Mouse (Mus musculus): ENCODE results near the gene 1190005I06Rik. TPM values are rescaled to one million over a fixed set of nuclear protein-coding genes. Genes with fewer than 3 reads are reported as not detected.
A peak's percentile ranks its signal among the peaks of the same experiment; 100 is the strongest.
"Not testable (repeated sequence)": the region's sequence is repeated elsewhere in the genome, so short reads cannot be mapped to it uniquely, and the experiment has no call there.

Gene 1190005I06Rik
- polyA plus RNA-seq, 1 experiment from 2014 or later, result 3.4 TPM

GRCm38 (mm10) chr8:120685591-120685990 is 38.2 kb upstream of the 1190005I06Rik start:
- H3K9me3 ChIP-seq (replicated peaks; ENCODE audit: control insufficient read depth, low read length), result no peaks in the 10 kb centered on the region
- no peak for ATAC-seq (replicated peaks; ENCODE audit: insufficient number of reproducible peaks, low FRiP score, low TSS enrichment, low read depth)
- no peak for DNase-seq (ENCODE audit: low spot score)
- peaks cover 2% of the 10 kb centered on the region; the same call in 1 of the 2 replicates for H3K4me1 ChIP-seq (ENCODE audit: control insufficient read depth, insufficient read depth, low read length)
- 79% methylated on average over 8 of the region's 8 CpGs for WGBS
- H3K4me3 ChIP-seq (ENCODE audit: low read depth, low read length), result no peak overlapping the region
- H3K36me3 ChIP-seq (replicated peaks; ENCODE audit: control insufficient read depth, insufficient read depth, low read depth, low read length), result no peaks in the 10 kb centered on the region
- H3K4me2 ChIP-seq (ENCODE audit: low read depth, low read length), result no peak overlapping the region
- no peaks in the 10 kb centered on the region for H3K27me3 ChIP-seq (ENCODE audit: control insufficient read depth, insufficient read depth, low read length)
- no peak overlapping the region for H3K9ac ChIP-seq (replicated peaks; ENCODE audit: low read length)
- no peak overlapping the region for H3K27ac ChIP-seq (replicated peaks; ENCODE audit: low read depth, low read length)

DNA sequence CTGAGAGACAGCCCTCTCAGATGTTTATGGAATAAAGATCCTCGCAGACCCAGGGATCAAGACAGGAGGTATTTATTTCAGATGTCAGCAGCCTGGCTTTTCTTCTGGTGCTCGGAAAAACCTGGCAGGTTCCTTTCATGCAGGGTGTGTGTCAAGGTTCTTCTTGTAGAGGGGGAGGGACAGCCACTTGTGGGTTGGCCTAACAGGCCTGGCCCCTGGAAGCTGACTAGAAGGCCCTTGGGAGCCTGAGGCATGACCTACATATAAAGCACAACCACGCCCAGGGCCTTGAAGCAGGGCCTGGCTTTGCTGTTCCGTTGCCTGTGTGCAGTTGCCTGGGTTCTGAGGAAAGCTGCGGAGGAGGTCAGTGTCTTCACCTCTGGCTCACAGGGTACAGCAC is 37.7 kb upstream of the 1190005I06Rik start:
- 54% methylated on average over 5 of the region's 5 CpGs for WGBS
- DNase-seq (ENCODE audit: low spot score) (no peak), ATAC-seq (replicated peaks; ENCODE audit: insufficient number of reproducible peaks, low FRiP score, low TSS enrichment, low read depth) (no peak)

GRCm38 (mm10) chr8:120684082-120684481 is 36.6 kb upstream of the 1190005I06Rik start:
- ATAC-seq (replicated peaks; ENCODE audit: insufficient number of reproducible peaks, low FRiP score, low TSS enrichment, low read depth), result no peak
- H3K9ac ChIP-seq (replicated peaks; ENCODE audit: low read length), result no peak overlapping the region

More for the DNA sequence above, 37.7 kb upstream of the 1190005I06Rik start:
- Histone ChIP-seq H3K4me3 (ENCODE audit: low read depth, low read length) (no peak overlapping the region), H3K27ac (replicated peaks; ENCODE audit: low read depth, low read length) (no peak overlapping the region), H3K4me2 (ENCODE audit: low read depth, low read length) (no peak overlapping the region), H3K27me3 (ENCODE audit: control insufficient read depth, insufficient read depth, low read length) (no peaks in the 10 kb centered on the region), H3K9me3 (replicated peaks; ENCODE audit: control insufficient read depth, low read length) (no peaks in the 10 kb centered on the region), H3K9ac (replicated peaks; ENCODE audit: low read length) (no peak overlapping the region), H3K4me1 (ENCODE audit: control insufficient read depth, insufficient read depth, low read length) (peaks cover 2% of the 10 kb centered on the region; the same call in 1 of the 2 replicates), H3K36me3 (replicated peaks; ENCODE audit: control insufficient read depth, insufficient read depth, low read depth, low read length) (no peaks in the 10 kb centered on the region)

GRCm38 (mm10) chr8:120683602-120684001 is 36.2 kb upstream of the 1190005I06Rik start:
- peaks cover 2% of the 10 kb centered on the region; the same call in 1 of the 2 replicates for H3K4me1 ChIP-seq (ENCODE audit: control insufficient read depth, insufficient read depth, low read length)
- no peaks in the 10 kb centered on the region for H3K27me3 ChIP-seq (ENCODE audit: control insufficient read depth, insufficient read depth, low read length)
- ATAC-seq (replicated peaks; ENCODE audit: insufficient number of reproducible peaks, low FRiP score, low TSS enrichment, low read depth) (no peak), DNase-seq (ENCODE audit: low spot score) (peak; percentile 76)
- H3K36me3 ChIP-seq (replicated peaks; ENCODE audit: control insufficient read depth, insufficient read depth, low read depth, low read length), result no peaks in the 10 kb centered on the region
- H3K4me3 ChIP-seq (ENCODE audit: low read depth, low read length), result no peak overlapping the region
- H3K9ac ChIP-seq (replicated peaks; ENCODE audit: low read length), result no peak overlapping the region
- no peak overlapping the region for H3K4me2 ChIP-seq (ENCODE audit: low read depth, low read length)
- WGBS, result 18% methylated on average over 10 of the region's 10 CpGs
- H3K27ac ChIP-seq (replicated peaks; ENCODE audit: low read depth, low read length), result no peak overlapping the region
- H3K9me3 ChIP-seq (replicated peaks; ENCODE audit: control insufficient read depth, low read length), result no peaks in the 10 kb centered on the region

More at GRCm38 (mm10) chr8:120684082-120684481, 36.6 kb upstream of the 1190005I06Rik start:
- Histone ChIP-seq H3K36me3 (replicated peaks; ENCODE audit: control insufficient read depth, insufficient read depth, low read depth, low read length) (no peaks in the 10 kb centered on the region), H3K27me3 (ENCODE audit: control insufficient read depth, insufficient read depth, low read length) (no peaks in the 10 kb centered on the region), H3K9me3 (replicated peaks; ENCODE audit: control insufficient read depth, low read length) (no peaks in the 10 kb centered on the region), H3K27ac (replicated peaks; ENCODE audit: low read depth, low read length) (no peak overlapping the region), H3K4me2 (ENCODE audit: low read depth, low read length) (no peak overlapping the region), H3K4me1 (ENCODE audit: control insufficient read depth, insufficient read depth, low read length) (peaks cover 2% of the 10 kb centered on the region; the same call in 1 of the 2 replicates), H3K4me3 (ENCODE audit: low read depth, low read length) (no peak overlapping the region)
- no peak for DNase-seq (ENCODE audit: low spot score)
- 58% methylated on average over 5 of the region's 5 CpGs for WGBS

GRCm38 (mm10) chr8:120681113-120681512 is 33.7 kb upstream of the 1190005I06Rik start:
- Histone ChIP-seq H3K36me3 (replicated peaks; ENCODE audit: control insufficient read depth, insufficient read depth, low read depth, low read length) (no peaks in the 10 kb centered on the region), H3K9me3 (replicated peaks; ENCODE audit: control insufficient read depth, low read length) (no peaks in the 10 kb centered on the region), H3K4me3 (ENCODE audit: low read depth, low read length) (no peak overlapping the region), H3K4me2 (ENCODE audit: low read depth, low read length) (no peak overlapping the region), H3K27ac (replicated peaks; ENCODE audit: low read depth, low read length) (no peak overlapping the region), H3K9ac (replicated peaks; ENCODE audit: low read length) (no peak overlapping the region), H3K4me1 (ENCODE audit: control insufficient read depth, insufficient read depth, low read length) (peaks cover 2% of the 10 kb centered on the region; the same call in 1 of the 2 replicates), H3K27me3 (ENCODE audit: control insufficient read depth, insufficient read depth, low read length) (no peaks in the 10 kb centered on the region)
- DNase-seq (ENCODE audit: low spot score) (no peak), ATAC-seq (replicated peaks; ENCODE audit: insufficient number of reproducible peaks, low FRiP score, low TSS enrichment, low read depth) (no peak)
- WGBS, result 81% methylated on average over 10 of the region's 10 CpGs

DNA sequence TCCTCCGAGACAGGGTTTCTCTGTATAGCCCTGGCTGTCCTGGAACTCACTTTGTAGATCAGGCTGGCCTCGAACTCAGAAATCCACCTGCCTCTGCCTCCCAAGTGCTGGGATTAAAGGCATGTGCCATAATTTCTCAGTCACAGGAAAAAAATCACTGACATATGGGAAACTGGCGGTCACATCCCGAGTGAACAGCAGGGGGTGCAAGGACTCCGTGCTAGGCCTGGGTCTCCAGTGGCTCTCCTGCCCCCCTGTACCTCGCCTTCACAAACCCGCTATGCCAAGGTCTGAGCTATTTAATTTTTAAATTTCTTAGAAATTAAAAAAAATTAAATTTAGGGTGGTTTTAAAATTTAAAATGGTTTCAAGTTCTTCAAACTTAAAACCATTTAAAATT is 33.0 kb upstream of the 1190005I06Rik start:
- H3K9ac ChIP-seq (replicated peaks; ENCODE audit: low read length); H3K4me2 ChIP-seq (ENCODE audit: low read depth, low read length); H3K36me3 ChIP-seq (replicated peaks; ENCODE audit: control insufficient read depth, insufficient read depth, low read depth, low read length); H3K4me1 ChIP-seq (ENCODE audit: control insufficient read depth, insufficient read depth, low read length); ATAC-seq (replicated peaks; ENCODE audit: insufficient number of reproducible peaks, low FRiP score, low TSS enrichment, low read depth); H3K27ac ChIP-seq (replicated peaks; ENCODE audit: low read depth, low read length); H3K9me3 ChIP-seq (replicated peaks; ENCODE audit: control insufficient read depth, low read length); H3K4me3 ChIP-seq (ENCODE audit: low read depth, low read length); H3K27me3 ChIP-seq (ENCODE audit: control insufficient read depth, insufficient read depth, low read length): not testable (repeated sequence)
- 72% methylated on average over 6 of the region's 7 CpGs for WGBS
- peak; percentile 61 for DNase-seq (ENCODE audit: low spot score)

GRCm38 (mm10) chr8:120679629-120680387 is 32.4 kb upstream of the 1190005I06Rik start:
- 76% methylated on average over 11 of the region's 11 CpGs for WGBS
- Histone ChIP-seq H3K4me3 (ENCODE audit: low read depth, low read length) (no peak overlapping the region), H3K4me2 (ENCODE audit: low read depth, low read length) (no peak overlapping the region), H3K27ac (replicated peaks; ENCODE audit: low read depth, low read length) (no peak overlapping the region), H3K9me3 (replicated peaks; ENCODE audit: control insufficient read depth, low read length) (no peaks in the 10 kb centered on the region), H3K4me1 (ENCODE audit: control insufficient read depth, insufficient read depth, low read length) (peaks cover under 1% of the 10 kb centered on the region; the same call in 1 of the 2 replicates), H3K36me3 (replicated peaks; ENCODE audit: control insufficient read depth, insufficient read depth, low read depth, low read length) (no peaks in the 10 kb centered on the region), H3K27me3 (ENCODE audit: control insufficient read depth, insufficient read depth, low read length) (no peaks in the 10 kb centered on the region), H3K9ac (replicated peaks; ENCODE audit: low read length) (no peak overlapping the region)
- ATAC-seq (replicated peaks; ENCODE audit: insufficient number of reproducible peaks, low FRiP score, low TSS enrichment, low read depth) (no peak), DNase-seq (ENCODE audit: low spot score) (no peak)

- no peak for ATAC-seq (replicated peaks; ENCODE audit: insufficient number of reproducible peaks, low FRiP score, low TSS enrichment, low read depth)
- H3K4me3 ChIP-seq (ENCODE audit: low read depth, low read length), result no peak overlapping the region
- peaks cover 6% of the 10 kb centered on the region; the same call in 1 of the 2 replicates for H3K36me3 ChIP-seq (replicated peaks; ENCODE audit: control insufficient read depth, insufficient read depth, low read depth, low read length)
- H3K27ac ChIP-seq (replicated peaks; ENCODE audit: low read depth, low read length), result no peak overlapping the region
- DNase-seq (ENCODE audit: low spot score), result peak; percentile 92
- H3K9me3 ChIP-seq (replicated peaks; ENCODE audit: control insufficient read depth, low read length), result no peaks in the 10 kb centered on the region
- no peak overlapping the region for H3K9ac ChIP-seq (replicated peaks; ENCODE audit: low read length)
- WGBS, result 13% methylated on average over 10 of the region's 10 CpGs
- H3K4me2 ChIP-seq (ENCODE audit: low read depth, low read length), result no peak overlapping the region
- H3K4me1 ChIP-seq (ENCODE audit: control insufficient read depth, insufficient read depth, low read length), result no peaks in the 10 kb centered on the region
- no peaks in the 10 kb centered on the region for H3K27me3 ChIP-seq (ENCODE audit: control insufficient read depth, insufficient read depth, low read length)
Observed at GRCm38 (mm10) chr8:120678447-120678846, 31.0 kb upstream of the 1190005I06Rik start.
